Mouse (Mus musculus): ENCODE results near the gene Fgd6.
A peak's percentile ranks its signal among the peaks of the same experiment; 100 is the strongest.

Gene Fgd6

DNA sequence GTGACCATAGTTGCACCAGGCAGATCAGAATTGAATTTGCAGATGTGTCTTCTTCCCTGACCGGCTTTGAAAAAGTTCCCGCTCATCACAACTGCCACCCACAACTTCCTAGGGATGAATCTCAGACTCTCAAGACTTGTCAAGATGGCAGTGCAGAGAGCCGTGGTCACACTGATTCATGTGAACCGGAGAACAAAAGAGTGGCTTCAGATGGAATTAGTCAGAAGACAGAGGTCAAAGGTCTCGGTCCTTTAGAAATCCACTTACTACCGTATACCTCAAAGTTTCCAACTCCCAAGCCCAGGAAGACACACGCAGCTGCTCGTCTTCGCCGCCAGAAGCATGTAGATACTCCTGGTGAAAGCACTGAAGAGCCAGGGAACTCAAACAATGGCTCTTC is 8.1 kb downstream of the Fgd6 start:
- no peak for DNase-seq (ENCODE audit: extremely low read depth, low read depth)

GRCm38 (mm10) chr10:94045301-94045700 is 9.5 kb downstream of the Fgd6 start:
- no peak for DNase-seq (ENCODE audit: extremely low read depth, low read depth)

DNA sequence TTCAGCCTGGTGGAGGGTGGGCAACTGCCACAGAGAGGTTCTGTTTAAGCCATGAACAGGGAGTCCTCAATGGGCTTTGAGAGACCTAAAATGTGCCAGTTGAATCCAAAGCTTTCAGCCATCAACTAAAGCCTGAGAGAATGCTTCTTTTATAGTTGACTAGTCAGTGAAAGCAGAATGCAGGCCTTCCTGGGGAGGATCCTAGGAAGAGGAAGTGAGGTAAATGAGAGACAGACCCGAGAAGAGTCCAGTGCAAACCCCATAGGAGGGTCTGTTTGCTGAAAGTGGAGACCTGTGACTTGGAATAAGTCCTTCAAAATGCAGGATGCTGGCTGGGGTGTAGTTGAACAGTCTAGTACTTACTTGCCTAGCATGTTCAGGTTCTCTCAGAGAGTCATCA is 11.2 kb downstream of the Fgd6 start:
- DNase-seq (ENCODE audit: extremely low read depth, low read depth) = peak; percentile 38

GRCm38 (mm10) chr10:94047845-94048559 is 12.2 kb downstream of the Fgd6 start:
- peak; percentile 88 for DNase-seq (ENCODE audit: extremely low read depth, low read depth)

GRCm38 (mm10) chr10:94049121-94049520 is 13.3 kb downstream of the Fgd6 start:
- DNase-seq (ENCODE audit: extremely low read depth, low read depth) = no peak

DNA sequence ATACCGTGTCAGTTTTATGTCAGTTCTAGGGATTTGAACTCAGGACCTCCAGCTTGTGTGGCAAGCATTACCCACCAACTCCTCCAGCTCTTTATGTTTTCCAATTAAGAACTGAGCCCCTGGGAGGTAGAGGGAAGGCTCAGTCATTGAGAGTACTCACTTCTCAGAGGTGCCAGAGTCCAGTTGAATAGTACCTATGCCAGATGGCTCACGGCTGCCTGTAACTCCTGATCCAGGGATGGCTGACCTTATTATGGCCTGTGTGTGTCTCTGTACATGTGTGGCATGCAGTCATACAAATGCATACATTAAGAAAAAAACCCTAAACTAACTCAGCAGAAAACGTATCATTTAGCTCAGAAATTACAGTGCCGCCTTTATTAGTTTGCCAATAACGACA is 14.9 kb downstream of the Fgd6 start:
- no peak for DNase-seq (ENCODE audit: extremely low read depth, low read depth)

DNA sequence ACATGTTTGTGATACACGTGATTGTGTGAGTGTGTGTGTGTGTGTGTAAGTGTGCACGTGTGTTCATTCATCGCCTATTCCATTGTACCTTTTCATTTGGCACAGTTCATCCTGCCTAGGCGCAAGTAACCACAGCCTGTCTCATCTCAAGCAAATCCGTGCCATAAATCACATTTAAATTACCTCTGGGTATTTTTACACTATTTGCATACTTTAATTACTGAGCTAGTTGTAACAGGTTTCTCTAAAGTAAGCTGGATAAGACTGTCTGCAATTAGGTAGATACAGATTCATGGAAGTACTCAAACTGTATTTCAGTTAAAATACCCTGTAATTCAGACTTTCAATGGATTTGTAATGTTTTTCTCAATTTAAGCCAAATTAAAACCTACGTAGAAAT is 20.7 kb downstream of the Fgd6 start:
- no peak for DNase-seq (ENCODE audit: extremely low read depth, low read depth)

DNA sequence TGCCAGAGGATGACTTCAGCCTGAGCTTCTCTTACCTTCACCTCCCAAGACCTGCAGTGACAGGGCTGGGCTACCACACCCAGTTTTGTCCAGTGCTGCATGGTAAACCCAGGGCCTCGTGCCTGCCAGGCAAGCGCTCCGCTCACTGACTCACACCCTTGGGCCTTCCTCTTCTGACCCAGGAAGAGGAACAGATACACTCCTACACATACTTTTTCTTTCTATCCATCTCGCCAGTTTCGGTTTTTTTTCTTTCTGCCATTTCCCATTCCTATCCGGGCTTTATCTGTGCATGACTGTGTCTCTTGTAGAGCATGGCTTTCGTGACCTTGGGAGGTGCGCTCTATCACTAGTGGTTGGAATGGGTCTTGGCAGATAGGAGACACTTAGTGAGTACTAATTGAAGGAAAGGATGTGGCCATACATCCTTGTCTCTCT is 23.8 kb downstream of the Fgd6 start:
- DNase-seq (ENCODE audit: extremely low read depth, low read depth) = no peak

DNA sequence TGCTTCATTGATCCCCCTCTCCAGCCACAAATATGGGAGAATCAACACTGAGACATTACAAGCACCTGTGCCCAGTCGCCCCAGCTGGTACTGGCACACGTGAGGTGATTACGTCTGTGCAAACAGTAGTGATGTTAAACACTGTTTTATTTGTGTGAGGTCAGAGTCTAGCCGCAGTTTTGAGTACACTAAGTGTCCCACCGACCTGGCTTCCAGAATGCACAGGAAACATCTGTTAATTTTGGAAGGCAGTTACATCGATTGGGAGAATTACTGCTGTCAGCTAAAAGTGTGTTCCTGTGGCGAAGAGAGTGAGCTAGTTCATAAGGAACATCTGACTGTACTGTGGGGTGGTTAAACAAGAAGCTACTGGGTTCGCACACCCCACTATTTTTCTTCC is 24.4 kb downstream of the Fgd6 start:
- DNase-seq (ENCODE audit: extremely low read depth, low read depth) = no peak

GRCm38 (mm10) chr10:94062357-94062756 is 26.6 kb downstream of the Fgd6 start:
- DNase-seq (ENCODE audit: extremely low read depth, low read depth) = no peak

GRCm38 (mm10) chr10:94066896-94067295 is 31.1 kb downstream of the Fgd6 start:
- DNase-seq (ENCODE audit: extremely low read depth, low read depth) = no peak

DNA sequence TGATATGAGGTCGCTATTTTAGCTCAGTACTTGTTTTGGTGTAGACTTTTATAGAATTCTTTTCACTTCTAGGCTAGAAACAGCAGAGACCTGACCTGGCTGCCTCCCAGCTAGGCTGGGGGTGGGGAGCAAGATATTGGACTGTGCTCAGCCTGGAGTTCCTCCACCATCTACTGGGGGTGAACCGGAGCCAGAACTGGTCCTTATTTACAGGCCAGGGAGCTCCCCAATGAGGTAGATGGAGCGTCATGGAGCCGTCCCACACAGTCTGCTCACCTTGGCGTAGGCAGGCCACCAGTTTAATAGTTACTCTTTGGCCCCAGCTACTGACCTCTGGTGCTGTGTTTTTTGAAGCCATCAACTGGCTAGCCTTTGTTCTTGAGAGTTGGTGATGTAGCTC is 32.9 kb downstream of the Fgd6 start:
- no peak for DNase-seq (ENCODE audit: extremely low read depth, low read depth)

- DNase-seq (ENCODE audit: extremely low read depth, low read depth) = no peak
Observed at GRCm38 (mm10) chr10:94071641-94072040, 35.8 kb downstream of the Fgd6 start.

DNA sequence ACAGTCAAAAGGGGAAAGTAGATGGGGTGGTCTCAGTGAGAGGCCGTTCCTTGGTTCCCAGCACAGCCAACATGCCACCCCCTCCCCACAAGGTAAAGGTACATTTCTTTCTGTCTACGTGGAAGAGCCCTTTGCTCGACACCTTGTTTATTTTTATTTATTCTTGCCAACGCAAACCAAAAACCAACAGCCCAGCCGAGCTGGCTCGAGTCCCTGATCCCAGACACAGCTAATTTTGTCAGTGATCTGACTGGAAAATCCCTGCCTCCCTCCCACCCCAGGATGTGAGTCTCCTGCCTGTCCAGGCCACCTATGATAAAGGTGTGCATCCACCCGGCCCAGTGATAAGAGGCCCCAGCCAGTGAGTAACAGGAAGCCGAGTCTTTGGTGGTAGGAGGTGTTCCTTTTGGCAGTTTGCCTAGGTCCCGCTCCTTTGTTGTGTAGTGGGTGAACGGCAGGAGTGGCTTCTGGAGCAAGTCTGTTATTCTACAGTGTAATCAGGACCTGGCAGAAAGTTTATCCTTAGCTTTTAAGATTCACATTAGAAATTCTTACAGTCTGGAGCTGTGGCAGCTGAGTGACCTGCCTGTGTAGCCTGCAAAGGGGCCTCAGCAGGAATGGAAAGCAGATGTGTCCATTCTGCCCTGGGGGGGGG is 36.6 kb downstream of the Fgd6 start:
- DNase-seq (ENCODE audit: extremely low read depth, low read depth) = peak; percentile 20

GRCm38 (mm10) chr10:94072916-94073465 is 37.2 kb downstream of the Fgd6 start:
- no peak for DNase-seq (ENCODE audit: extremely low read depth, low read depth)

GRCm38 (mm10) chr10:94076966-94077825 is 41.4 kb downstream of the Fgd6 start:
- no peak for DNase-seq (ENCODE audit: extremely low read depth, low read depth)

- no peak for DNase-seq (ENCODE audit: extremely low read depth, low read depth)
Observed at GRCm38 (mm10) chr10:94080740-94081139, 44.9 kb downstream of the Fgd6 start.

DNA sequence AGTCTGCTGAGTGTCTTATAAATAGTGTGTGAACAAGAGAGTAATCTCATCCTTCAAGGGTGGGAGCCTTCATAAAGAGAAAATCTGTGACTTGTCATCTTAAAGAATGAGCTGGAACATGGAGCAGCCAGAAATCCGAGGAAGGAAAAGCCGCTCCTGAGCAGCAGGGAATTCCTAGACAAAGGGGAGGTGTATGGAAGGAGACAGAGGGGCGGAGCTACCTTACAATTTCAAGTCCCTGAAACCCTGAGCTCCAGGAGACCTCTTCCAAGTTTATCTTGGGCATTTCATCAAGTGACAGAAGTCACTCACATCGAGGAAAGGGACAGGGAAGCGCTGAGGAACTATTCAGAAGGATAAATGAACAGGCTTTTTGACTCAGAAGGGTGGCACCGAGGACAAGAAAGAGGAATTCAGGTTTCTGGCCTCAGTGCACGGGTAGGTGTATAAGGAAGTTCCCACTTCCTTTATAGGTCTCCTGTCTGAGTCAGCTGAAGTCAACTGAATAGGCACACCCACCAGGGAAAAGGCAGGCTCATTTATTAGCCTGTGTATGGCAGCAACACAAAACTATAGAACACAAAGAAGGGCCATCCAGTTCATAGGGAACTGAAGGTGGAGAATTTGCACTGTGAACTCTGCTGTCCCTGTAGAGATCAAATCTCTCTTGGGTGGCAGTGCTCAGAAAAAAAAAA is 46.4 kb downstream of the Fgd6 start:
- DNase-seq (ENCODE audit: extremely low read depth, low read depth) = peak; percentile 36

DNA sequence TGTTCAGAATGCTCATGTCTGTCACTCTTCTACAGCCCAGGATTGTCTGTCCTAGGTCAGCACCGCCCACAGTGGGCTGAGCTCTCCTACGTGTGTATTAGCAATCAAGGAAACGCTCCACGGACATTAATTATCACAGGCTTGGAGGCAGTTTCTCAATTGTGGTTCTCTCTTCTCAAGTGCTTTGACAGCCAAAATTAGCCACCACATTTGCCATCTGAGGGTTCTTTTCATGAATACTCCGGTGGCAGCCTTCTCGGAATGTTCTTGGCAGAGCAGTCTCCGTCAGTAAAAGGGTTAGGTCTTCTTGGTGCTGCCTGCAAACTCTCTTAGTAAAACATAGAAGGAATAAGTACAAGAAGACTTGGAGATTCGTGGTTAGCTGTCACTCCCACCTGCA is 50.5 kb downstream of the Fgd6 start:
- no peak for DNase-seq (ENCODE audit: extremely low read depth, low read depth)

- DNase-seq (ENCODE audit: extremely low read depth, low read depth) = no peak
Observed at GRCm38 (mm10) chr10:94087367-94088077, 51.7 kb downstream of the Fgd6 start.

- DNase-seq (ENCODE audit: extremely low read depth, low read depth) = no peak
Observed at GRCm38 (mm10) chr10:94090032-94090431, 54.2 kb downstream of the Fgd6 start.
